Mouse (Mus musculus): ENCODE data around the gene Camsap3. TPM values are rescaled to one million over a fixed set of nuclear protein-coding genes. Genes with fewer than 3 reads are reported as not detected.

Gene Camsap3
- polyA plus RNA-seq (2015; fragmentation: Illumina TruSeq; extraction: RNeasy Lipid Tissue Mini Kit (QIAGEN cat#74804); ENCODE audit: insufficient read depth, low replicate concordance) = 1.0 TPM

DNA sequence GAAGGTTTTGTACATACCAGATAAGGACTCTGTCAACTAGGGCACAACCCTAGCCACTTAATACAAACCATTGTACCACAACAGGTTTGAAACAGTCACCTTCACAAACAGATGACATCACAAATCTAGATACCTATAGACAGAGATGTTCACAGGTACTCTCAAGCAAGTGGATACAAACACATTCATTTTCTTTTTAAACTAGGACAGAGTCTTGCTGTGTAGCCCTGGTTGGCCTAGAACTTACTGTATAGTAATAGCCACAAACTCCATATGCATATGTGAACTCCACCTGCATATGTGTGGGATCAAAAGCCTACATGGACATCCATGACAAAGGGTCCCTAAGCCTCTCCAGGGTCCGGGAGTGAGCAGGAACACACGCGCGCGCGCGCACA lies at the start of gene Camsap3:
Gene Camsap3, plus strand, starts transcription at position 301 of the 398 bp plus-strand sequence.

DNA sequence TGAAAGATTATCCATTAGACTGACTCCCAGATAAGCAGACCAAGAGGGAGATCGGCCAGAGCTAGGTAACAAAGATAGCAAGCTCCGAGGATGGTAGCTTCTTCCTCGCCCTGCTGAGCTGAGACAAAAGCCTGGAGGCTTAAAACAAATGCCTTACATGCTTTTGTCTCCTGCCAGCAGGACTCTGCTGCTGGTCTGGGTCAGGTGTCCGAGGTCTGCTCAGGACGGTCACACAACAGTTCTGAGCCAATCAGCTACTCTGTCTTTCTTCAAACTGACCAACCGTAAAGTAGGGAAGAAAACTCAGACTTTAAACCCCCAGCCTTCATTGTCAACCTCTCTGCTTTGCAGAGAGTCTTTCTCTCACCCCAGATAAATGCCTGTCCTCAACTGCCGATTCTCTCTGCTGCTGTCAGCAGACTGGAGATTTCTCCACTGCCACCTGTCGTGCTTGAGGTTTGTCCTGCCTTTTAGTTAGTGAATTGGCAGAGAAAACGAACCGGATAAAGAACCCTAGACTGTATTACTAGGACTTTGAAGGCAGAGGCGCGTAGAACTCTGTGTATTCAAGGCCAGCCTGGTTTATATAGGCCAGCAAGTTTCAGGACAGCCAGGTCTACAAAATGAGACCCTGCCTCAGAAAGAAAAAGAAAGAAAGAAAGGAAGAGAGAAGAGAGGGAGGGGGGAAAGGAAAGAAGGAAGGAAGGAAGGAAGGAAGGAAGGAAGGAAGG lies 19.3 kb upstream of the Camsap3 start, which contains the start of gene C330021F23Rik:
Gene C330021F23Rik, plus strand, starts transcription at position 350 of the 731 bp plus-strand sequence.

DNA sequence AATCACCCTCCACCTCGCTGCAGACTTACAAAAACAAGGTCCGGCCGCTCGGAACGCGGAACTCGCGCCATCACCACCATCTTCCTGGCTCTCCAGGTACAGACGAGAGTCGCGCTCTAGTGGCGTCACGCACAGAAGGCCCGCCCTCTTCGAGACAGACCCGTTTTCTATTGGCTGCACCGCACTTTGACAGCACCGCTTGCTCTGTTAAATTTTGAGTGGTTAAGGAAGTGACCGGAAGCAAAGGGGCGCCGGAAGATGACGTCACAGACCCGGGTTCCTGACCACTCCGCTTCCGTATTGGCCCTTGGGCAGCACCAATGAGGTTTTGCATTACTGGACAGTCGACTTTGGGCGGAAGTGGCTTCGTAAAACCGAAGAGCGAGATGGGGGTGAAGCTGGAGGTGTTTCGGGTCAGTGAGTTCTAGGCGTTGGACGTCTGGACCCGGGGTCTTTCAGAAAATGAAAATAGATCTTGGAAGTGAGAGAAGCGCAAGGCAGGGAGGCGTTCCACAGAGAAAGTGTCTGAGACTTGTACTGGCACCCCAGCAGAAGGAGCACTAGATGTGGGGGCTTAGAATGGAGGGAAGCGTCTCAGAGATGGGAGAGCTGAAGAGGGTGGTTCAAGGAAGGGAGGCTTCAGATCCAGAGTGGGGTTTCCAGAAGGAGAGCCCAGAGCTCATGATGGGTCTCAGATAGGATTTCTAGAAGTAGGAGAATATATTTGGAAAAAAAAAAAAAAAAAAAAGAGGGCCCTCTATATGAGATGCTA lies 34.3 kb downstream of the Camsap3 start, which contains the start of the genes Xab2 and Pet100:
Gene Xab2, minus strand, starts transcription at position 118 of the 772 bp plus-strand sequence.
Gene Pet100, plus strand, starts transcription at position 350 of the 772 bp plus-strand sequence.

DNA sequence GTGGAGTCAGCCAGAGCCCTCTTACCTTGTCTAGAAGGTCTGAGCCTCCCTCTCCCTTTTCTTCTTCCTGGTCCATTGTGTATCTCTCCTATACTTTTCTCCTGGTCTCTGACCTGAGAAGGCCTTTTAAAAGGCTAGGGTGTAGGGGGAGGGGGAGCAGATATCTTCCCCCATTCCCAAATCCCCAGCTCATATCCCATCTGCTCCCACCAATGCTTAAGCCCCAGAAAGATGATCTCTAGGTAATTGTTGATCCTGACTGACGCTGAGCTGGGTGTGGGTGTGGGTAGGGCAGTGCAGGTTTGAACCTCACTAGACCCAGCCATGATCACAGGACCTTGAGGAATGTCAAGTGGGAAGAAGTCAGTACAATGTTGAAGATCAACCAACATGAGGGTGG lies 38.4 kb downstream of the Camsap3 start, which contains the start of gene Pcp2:
Gene Pcp2, minus strand, starts transcription at position 101 of the 400 bp plus-strand sequence.

DNA sequence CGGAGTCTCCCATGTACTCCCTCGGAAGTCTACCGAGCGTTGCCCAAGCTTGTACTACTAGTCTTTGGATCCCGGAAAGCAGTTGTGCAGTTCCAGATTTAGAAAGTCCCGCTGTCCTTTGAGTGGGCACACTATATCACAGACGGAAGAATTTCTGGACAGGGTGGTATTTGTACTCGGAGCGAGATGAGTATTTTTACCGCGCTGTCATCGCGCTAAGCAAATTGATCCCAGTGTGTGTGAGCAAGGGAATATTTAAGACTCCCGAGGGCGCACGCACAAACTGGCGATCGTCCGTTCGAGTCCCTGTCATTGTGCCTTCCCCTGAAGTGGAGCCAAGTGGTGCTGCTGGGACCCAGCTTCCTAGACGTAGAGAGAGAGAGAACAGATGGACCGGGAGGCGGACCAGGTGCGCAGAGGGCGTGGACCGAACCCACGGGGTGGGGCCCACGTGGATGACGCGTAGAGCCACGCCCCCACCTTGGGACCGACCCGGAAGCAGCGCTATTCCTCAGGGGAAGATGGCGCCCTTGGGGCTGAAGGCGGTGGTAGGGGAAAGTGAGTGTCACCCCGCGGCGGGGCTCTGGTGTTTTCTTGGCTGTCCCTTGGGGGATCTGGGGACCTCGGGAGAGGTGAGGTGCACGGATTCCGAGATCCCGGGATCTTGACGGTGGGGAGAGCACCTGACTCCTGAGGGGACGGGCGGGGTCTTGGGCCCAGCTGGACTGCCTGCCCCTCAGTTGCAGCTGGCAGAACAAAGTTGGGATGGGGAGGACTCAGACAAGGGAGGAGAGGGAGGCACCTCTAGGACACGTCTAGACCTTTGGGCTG lies 43.8 kb downstream of the Camsap3 start, which contains the start of gene Stxbp2:
Gene Stxbp2, plus strand, starts transcription at position 309 of the 831 bp plus-strand sequence.

DNA sequence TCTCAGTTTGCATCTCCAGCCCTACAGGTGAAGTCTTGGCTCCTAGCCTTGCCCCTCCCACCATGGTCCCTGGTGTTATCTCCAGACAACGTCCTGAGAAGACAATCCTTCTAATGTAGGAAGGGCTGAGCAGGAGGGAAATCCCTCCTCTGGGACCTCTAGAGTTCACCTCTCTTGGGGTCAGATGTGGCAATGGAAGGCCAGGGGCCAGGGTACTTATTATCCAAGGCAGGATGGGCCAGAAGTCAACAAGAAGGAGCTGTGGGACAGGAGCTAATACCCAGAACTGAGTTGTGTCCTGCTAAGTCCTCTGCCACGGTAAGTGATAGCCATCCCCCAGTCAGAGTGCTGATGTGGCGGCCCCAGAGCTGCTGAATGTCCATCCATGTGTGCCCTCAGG lies 68.4 kb downstream of the Camsap3 start, which contains the start of gene Retn:
Gene Retn, plus strand, starts transcription at position 245 of the 400 bp plus-strand sequence.

Other genes starting within 250 kb of the Camsap3 start
- gene A430078G23Rik, start 233.9 kb upstream of the Camsap3 start, polyA plus RNA-seq (2015; fragmentation: Illumina TruSeq; extraction: RNeasy Lipid Tissue Mini Kit (QIAGEN cat#74804); ENCODE audit: insufficient read depth, low replicate concordance) = 49.1 TPM
- 73.9 TPM for gene Arhgef18, start 194.3 kb upstream of the Camsap3 start, polyA plus RNA-seq (2015; fragmentation: Illumina TruSeq; extraction: RNeasy Lipid Tissue Mini Kit (QIAGEN cat#74804); ENCODE audit: insufficient read depth, low replicate concordance)
- gene Pex11g, start 119.6 kb upstream of the Camsap3 start, polyA plus RNA-seq (2015; fragmentation: Illumina TruSeq; extraction: RNeasy Lipid Tissue Mini Kit (QIAGEN cat#74804); ENCODE audit: insufficient read depth, low replicate concordance) = 2.1 TPM
- gene Tex45, start 116.4 kb upstream of the Camsap3 start, polyA plus RNA-seq (2015; fragmentation: Illumina TruSeq; extraction: RNeasy Lipid Tissue Mini Kit (QIAGEN cat#74804); ENCODE audit: insufficient read depth, low replicate concordance) = not detected
- gene Zfp358, start 94.2 kb upstream of the Camsap3 start, polyA plus RNA-seq (2015; fragmentation: Illumina TruSeq; extraction: RNeasy Lipid Tissue Mini Kit (QIAGEN cat#74804); ENCODE audit: insufficient read depth, low replicate concordance) = 7.4 TPM
- 78.9 TPM for gene Mcoln1, start 86.8 kb upstream of the Camsap3 start, polyA plus RNA-seq (2015; fragmentation: Illumina TruSeq; extraction: RNeasy Lipid Tissue Mini Kit (QIAGEN cat#74804); ENCODE audit: insufficient read depth, low replicate concordance)
- gene Pnpla6, start 71.9 kb upstream of the Camsap3 start, polyA plus RNA-seq (2015; fragmentation: Illumina TruSeq; extraction: RNeasy Lipid Tissue Mini Kit (QIAGEN cat#74804); ENCODE audit: insufficient read depth, low replicate concordance) = 33.6 TPM
- not detected for gene C330021F23Rik, start 19.3 kb upstream of the Camsap3 start, polyA plus RNA-seq (2015; fragmentation: Illumina TruSeq; extraction: RNeasy Lipid Tissue Mini Kit (QIAGEN cat#74804); ENCODE audit: insufficient read depth, low replicate concordance)
- 22.1 TPM for gene Xab2, start 34.0 kb downstream of the Camsap3 start, polyA plus RNA-seq (2015; fragmentation: Illumina TruSeq; extraction: RNeasy Lipid Tissue Mini Kit (QIAGEN cat#74804); ENCODE audit: insufficient read depth, low replicate concordance)
- 89.0 TPM for gene Pet100, start 34.3 kb downstream of the Camsap3 start, polyA plus RNA-seq (2015; fragmentation: Illumina TruSeq; extraction: RNeasy Lipid Tissue Mini Kit (QIAGEN cat#74804); ENCODE audit: insufficient read depth, low replicate concordance)
- gene Pcp2, start 38.3 kb downstream of the Camsap3 start, polyA plus RNA-seq (2015; fragmentation: Illumina TruSeq; extraction: RNeasy Lipid Tissue Mini Kit (QIAGEN cat#74804); ENCODE audit: insufficient read depth, low replicate concordance) = not detected
- gene Stxbp2, start 43.7 kb downstream of the Camsap3 start, polyA plus RNA-seq (2015; fragmentation: Illumina TruSeq; extraction: RNeasy Lipid Tissue Mini Kit (QIAGEN cat#74804); ENCODE audit: insufficient read depth, low replicate concordance) = 124 TPM
- 1.4 TPM for gene Retn, start 68.5 kb downstream of the Camsap3 start, polyA plus RNA-seq (2015; fragmentation: Illumina TruSeq; extraction: RNeasy Lipid Tissue Mini Kit (QIAGEN cat#74804); ENCODE audit: insufficient read depth, low replicate concordance)
- gene Mcemp1, start 78.5 kb downstream of the Camsap3 start, polyA plus RNA-seq (2015; fragmentation: Illumina TruSeq; extraction: RNeasy Lipid Tissue Mini Kit (QIAGEN cat#74804); ENCODE audit: insufficient read depth, low replicate concordance) = 28.2 TPM
- gene Fcor, start 85.1 kb downstream of the Camsap3 start, polyA plus RNA-seq (2015; fragmentation: Illumina TruSeq; extraction: RNeasy Lipid Tissue Mini Kit (QIAGEN cat#74804); ENCODE audit: insufficient read depth, low replicate concordance) = 4.0 TPM
- 29.4 TPM for gene Trappc5, start 89.0 kb downstream of the Camsap3 start, polyA plus RNA-seq (2015; fragmentation: Illumina TruSeq; extraction: RNeasy Lipid Tissue Mini Kit (QIAGEN cat#74804); ENCODE audit: insufficient read depth, low replicate concordance)
- 361 TPM for gene Fcer2a, start 106.9 kb downstream of the Camsap3 start, polyA plus RNA-seq (2015; fragmentation: Illumina TruSeq; extraction: RNeasy Lipid Tissue Mini Kit (QIAGEN cat#74804); ENCODE audit: insufficient read depth, low replicate concordance)
- 12.7 TPM for gene Clec4g, start 133.4 kb downstream of the Camsap3 start, polyA plus RNA-seq (2015; fragmentation: Illumina TruSeq; extraction: RNeasy Lipid Tissue Mini Kit (QIAGEN cat#74804); ENCODE audit: insufficient read depth, low replicate concordance)
- gene Cd209a, start 161.7 kb downstream of the Camsap3 start, polyA plus RNA-seq (2015; fragmentation: Illumina TruSeq; extraction: RNeasy Lipid Tissue Mini Kit (QIAGEN cat#74804); ENCODE audit: insufficient read depth, low replicate concordance) = 47.2 TPM

Measured in spleen, adult 10 weeks (tissue).